Mouse (Mus musculus) myocyte (in vitro differentiated cells): ENCODE measurements around the gene H2-Q10.

ENCODE experiments used
- CEBPB ChIP-seq: IDR thresholded peaks from 2 replicates; pipeline ENCODE4 v1.6.1; 2011; ENCODE audit warnings: mild to moderate bottlenecking, moderate library complexity; ENCODE audit not compliant: poor library complexity, insufficient read depth, severe bottlenecking
- MAX ChIP-seq: IDR thresholded peaks from one replicate; pipeline ENCODE4 v1.6.1; 2011; ENCODE audit warnings: low read depth, mild to moderate bottlenecking, control low read depth
- POLR2A ChIP-seq: IDR thresholded peaks from one replicate; pipeline ENCODE4 v1.6.1; 2011; ENCODE audit warnings: low read depth, mild to moderate bottlenecking, control low read depth, moderate library complexity; ENCODE audit not compliant: insufficient read length
- POLR2AphosphoS2 ChIP-seq: IDR thresholded peaks from one replicate; pipeline ENCODE4 v1.6.1; 2011; ENCODE audit warnings: low read depth, control low read depth; ENCODE audit not compliant: insufficient read length

DNA sequence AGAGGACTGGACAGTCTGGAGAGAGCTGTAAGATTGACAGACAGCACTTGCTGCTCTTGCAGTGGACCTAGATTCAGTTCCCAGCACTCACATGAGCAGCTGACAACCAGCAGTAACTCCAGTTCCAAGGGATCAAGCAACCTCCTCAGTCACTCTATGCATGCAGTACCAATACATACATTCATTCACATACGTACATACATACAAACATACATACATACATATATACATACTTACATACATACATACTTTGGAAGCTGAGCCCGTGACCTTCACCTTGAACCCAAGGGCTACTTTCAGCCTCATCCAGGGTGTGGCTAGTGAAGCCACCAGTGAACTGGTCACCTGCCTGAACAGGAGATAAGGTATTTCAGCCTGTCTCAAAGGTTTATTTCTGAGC is 18.2 kb downstream of the H2-Q10 start:
- TF ChIP-seq CEBPB (no peak), POLR2A (no peak), MAX (no peak), POLR2AphosphoS2 (no peak)
